Mouse (Mus musculus): ENCODE results near the gene Exoc6. TPM values are rescaled to one million over a fixed set of nuclear protein-coding genes. Genes with fewer than 3 reads are reported as not detected.
A peak's percentile ranks its signal among the peaks of the same experiment; 100 is the strongest.

The Exoc6 gene
- total and polyA plus RNA-seq, 3 experiments: 13.8 to 34.2 (median 29.8) TPM

GRCm38 (mm10) chr19:37531200-37531845 is 18.9 kb upstream of the Exoc6 start:
- H3K79me2 ChIP-seq (replicated peaks; ENCODE audit: control insufficient read depth, insufficient read depth, low read length): no peaks in the 10 kb centered on the region
- H3K27me3 ChIP-seq (ENCODE audit: control insufficient read depth, insufficient read depth, low read length): no peaks in the 10 kb centered on the region
- intact Hi-C loops (cut with DNase I): no loop called here
- DNase-seq: no peak
- no peak overlapping the region for H3K4me3 ChIP-seq
- no peak overlapping the region for H3K9ac ChIP-seq (ENCODE audit: low read depth, low read length)
- H3K27ac ChIP-seq: no peak overlapping the region
- TF ChIP-seq EP300 (IDR thresholded peaks at IDR 0.05; ENCODE audit: insufficient read depth, low read depth, low read length) (no peak), CTCF (IDR thresholded peaks at IDR 0.05) (peak; percentile 63)
- no peaks in the 10 kb centered on the region; the same call in 1 of the 2 replicates for H3K4me1 ChIP-seq (ENCODE audit: control insufficient read depth, insufficient read depth, low read length)
- 65% methylated on average over 7 of the region's 7 CpGs for WGBS
- no peaks in the 10 kb centered on the region for H3K36me3 ChIP-seq (ENCODE audit: control insufficient read depth, insufficient read depth, low read length)

- H3K79me2 ChIP-seq (replicated peaks; ENCODE audit: control insufficient read depth, insufficient read depth, low read length): no peaks in the 10 kb centered on the region
- no peaks in the 10 kb centered on the region; the same call in 1 of the 2 replicates for H3K4me1 ChIP-seq (ENCODE audit: control insufficient read depth, insufficient read depth, low read length)
- intact Hi-C loops (cut with DNase I): no loop called here
- TF ChIP-seq POLR2A (IDR thresholded peaks at IDR 0.05; ENCODE audit: insufficient read depth, low read depth, low read length) (no peak), EP300 (IDR thresholded peaks at IDR 0.05; ENCODE audit: insufficient read depth, low read depth, low read length) (no peak), CTCF (IDR thresholded peaks at IDR 0.05) (no peak)
- no peak overlapping the region for H3K4me3 ChIP-seq
- H3K27me3 ChIP-seq (ENCODE audit: control insufficient read depth, insufficient read depth, low read length): no peaks in the 10 kb centered on the region
- WGBS: 79% methylated on average over 5 of the region's 5 CpGs
- no peak overlapping the region for H3K9ac ChIP-seq (ENCODE audit: low read depth, low read length)
- H3K27ac ChIP-seq: no peak overlapping the region
- no peaks in the 10 kb centered on the region for H3K36me3 ChIP-seq (ENCODE audit: control insufficient read depth, insufficient read depth, low read length)
- no peak for DNase-seq
Observed at GRCm38 (mm10) chr19:37533196-37533595, 17.0 kb upstream of the Exoc6 start.

- intact Hi-C loops (cut with DNase I): no loop called here
- Histone ChIP-seq H3K9ac (ENCODE audit: low read depth, low read length) (no peak overlapping the region), H3K27me3 (ENCODE audit: control insufficient read depth, insufficient read depth, low read length) (no peaks in the 10 kb centered on the region), H3K79me2 (replicated peaks; ENCODE audit: control insufficient read depth, insufficient read depth, low read length) (no peaks in the 10 kb centered on the region), H3K27ac (no peak overlapping the region), H3K36me3 (ENCODE audit: control insufficient read depth, insufficient read depth, low read length) (no peaks in the 10 kb centered on the region), H3K4me3 (no peak overlapping the region), H3K4me1 (ENCODE audit: control insufficient read depth, insufficient read depth, low read length) (peaks cover 2% of the 10 kb centered on the region)
- DNase-seq: no peak
- 26% methylated on average over 3 of the region's 3 CpGs for WGBS
- TF ChIP-seq EP300 (IDR thresholded peaks at IDR 0.05; ENCODE audit: insufficient read depth, low read depth, low read length): no peak
- no peak for TF ChIP-seq CTCF (IDR thresholded peaks at IDR 0.05)
- no peak for TF ChIP-seq POLR2A (IDR thresholded peaks at IDR 0.05; ENCODE audit: insufficient read depth, low read depth, low read length)
Observed at GRCm38 (mm10) chr19:37534737-37535365, 15.4 kb upstream of the Exoc6 start.

GRCm38 (mm10) chr19:37536426-37536825 is 13.8 kb upstream of the Exoc6 start:
- no peak overlapping the region for H3K9ac ChIP-seq (ENCODE audit: low read depth, low read length)
- no peak for DNase-seq
- no peak overlapping the region for H3K27ac ChIP-seq
- no peaks in the 10 kb centered on the region for H3K79me2 ChIP-seq (replicated peaks; ENCODE audit: control insufficient read depth, insufficient read depth, low read length)
- no peak for TF ChIP-seq EP300 (IDR thresholded peaks at IDR 0.05; ENCODE audit: insufficient read depth, low read depth, low read length)
- no peak for TF ChIP-seq CTCF (IDR thresholded peaks at IDR 0.05)
- TF ChIP-seq POLR2A (IDR thresholded peaks at IDR 0.05; ENCODE audit: insufficient read depth, low read depth, low read length): no peak
- no peaks in the 10 kb centered on the region for H3K36me3 ChIP-seq (ENCODE audit: control insufficient read depth, insufficient read depth, low read length)
- WGBS: 76% methylated on average over 7 of the region's 7 CpGs
- H3K4me3 ChIP-seq: no peak overlapping the region
- intact Hi-C loops (cut with DNase I): no loop called here
- peaks cover 2% of the 10 kb centered on the region for H3K4me1 ChIP-seq (ENCODE audit: control insufficient read depth, insufficient read depth, low read length)
- no peaks in the 10 kb centered on the region for H3K27me3 ChIP-seq (ENCODE audit: control insufficient read depth, insufficient read depth, low read length)

GRCm38 (mm10) chr19:37537717-37538116 is 12.5 kb upstream of the Exoc6 start:
- H3K79me2 ChIP-seq (replicated peaks; ENCODE audit: control insufficient read depth, insufficient read depth, low read length): no peaks in the 10 kb centered on the region
- H3K9ac ChIP-seq (ENCODE audit: low read depth, low read length): no peak overlapping the region
- H3K27ac ChIP-seq: no peak overlapping the region
- no peaks in the 10 kb centered on the region for H3K36me3 ChIP-seq (ENCODE audit: control insufficient read depth, insufficient read depth, low read length)
- no peak for DNase-seq
- H3K27me3 ChIP-seq (ENCODE audit: control insufficient read depth, insufficient read depth, low read length): no peaks in the 10 kb centered on the region
- no peak for TF ChIP-seq CTCF (IDR thresholded peaks at IDR 0.05)
- no peak for TF ChIP-seq EP300 (IDR thresholded peaks at IDR 0.05; ENCODE audit: insufficient read depth, low read depth, low read length)
- TF ChIP-seq POLR2A (IDR thresholded peaks at IDR 0.05; ENCODE audit: insufficient read depth, low read depth, low read length): no peak
- WGBS: 81% methylated on average over 1 of the region's 1 CpGs
- H3K4me1 ChIP-seq (ENCODE audit: control insufficient read depth, insufficient read depth, low read length): peaks cover 2% of the 10 kb centered on the region
- intact Hi-C loops (cut with DNase I): no loop called here
- no peak overlapping the region for H3K4me3 ChIP-seq

GRCm38 (mm10) chr19:37540201-37540600 is 10.0 kb upstream of the Exoc6 start:
- H3K27ac ChIP-seq: peak overlapping the region; percentile 70
- no peaks in the 10 kb centered on the region for H3K36me3 ChIP-seq (ENCODE audit: control insufficient read depth, insufficient read depth, low read length)
- WGBS: 13% methylated on average over 7 of the region's 7 CpGs
- H3K4me3 ChIP-seq: no peak overlapping the region
- no peaks in the 10 kb centered on the region for H3K27me3 ChIP-seq (ENCODE audit: control insufficient read depth, insufficient read depth, low read length)
- peak in 1 of 2 experiments; percentile 64 for DNase-seq
- H3K79me2 ChIP-seq (replicated peaks; ENCODE audit: control insufficient read depth, insufficient read depth, low read length): no peaks in the 10 kb centered on the region
- no peak for TF ChIP-seq POLR2A (IDR thresholded peaks at IDR 0.05; ENCODE audit: insufficient read depth, low read depth, low read length)
- TF ChIP-seq CTCF (IDR thresholded peaks at IDR 0.05): peak; percentile 27
- peak; percentile 82 for TF ChIP-seq EP300 (IDR thresholded peaks at IDR 0.05; ENCODE audit: insufficient read depth, low read depth, low read length)
- H3K4me1 ChIP-seq (ENCODE audit: control insufficient read depth, insufficient read depth, low read length): peaks cover 3% of the 10 kb centered on the region
- intact Hi-C loops (cut with DNase I): no loop called here
- no peak overlapping the region for H3K9ac ChIP-seq (ENCODE audit: low read depth, low read length)
